Mouse (Mus musculus) ES-E14 (cell line): ENCODE data around the gene Sh3pxd2a.

Source experiments
- CHD2 ChIP-seq: IDR thresholded peaks from 2 replicates; pipeline ENCODE4 v1.6.1; 2014; ENCODE audit warnings: mild to moderate bottlenecking, low read depth, low read length, inconsistent platforms
- MAFK ChIP-seq: IDR thresholded peaks from 2 replicates; pipeline ENCODE4 v1.6.1; 2014; ENCODE audit warnings: mild to moderate bottlenecking, low read depth, low read length, inconsistent platforms; ENCODE audit not compliant: insufficient read depth
- ZC3H11A ChIP-seq: IDR thresholded peaks from 2 replicates; pipeline ENCODE4 v1.6.1; 2012; ENCODE audit warnings: low read depth, mild to moderate bottlenecking, inconsistent platforms, low read length, borderline replicate concordance
- ZNF384 ChIP-seq: IDR thresholded peaks from 2 replicates; pipeline ENCODE4 v1.6.1; 2012; ENCODE audit warnings: low read depth, low read length, inconsistent platforms

DNA sequence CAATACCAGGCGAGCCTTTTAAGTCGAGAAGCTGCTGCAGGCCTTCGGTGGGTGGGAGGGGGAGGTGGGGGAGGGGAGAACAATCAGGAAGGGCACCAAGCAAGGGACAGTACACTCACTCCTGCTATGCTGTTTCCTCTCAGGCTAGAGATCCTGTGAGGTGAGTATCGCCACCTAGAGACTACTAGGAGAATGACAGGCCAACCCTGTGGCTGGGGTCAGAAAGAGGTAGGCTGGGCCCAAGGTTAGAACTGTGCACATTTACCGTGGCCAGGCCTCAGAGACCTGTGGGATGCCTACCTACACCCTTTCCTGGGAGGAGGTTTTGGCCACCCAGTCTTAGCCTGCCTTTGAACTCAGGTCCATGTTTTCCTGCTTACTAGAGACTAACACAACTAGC lies 204.6 kb downstream of the Sh3pxd2a start:
- TF ChIP-seq CHD2 (no peak), ZC3H11A (no peak), MAFK (no peak), ZNF384 (no peak)
